Mouse (Mus musculus): ENCODE data around the gene Ciao2a.

Gene Ciao2a

GRCm38 (mm10) chr9:66160155-66160554 lies 33.7 kb downstream of the Ciao2a start:
- peak in 1 of 2 experiments; percentile 44 for DNase-seq (ENCODE audit: low spot score in 2 of 2)

- no peak for DNase-seq (ENCODE audit: low spot score in 2 of 2)
Observed at GRCm38 (mm10) chr9:66162995-66163394, 36.6 kb downstream of the Ciao2a start.

DNA sequence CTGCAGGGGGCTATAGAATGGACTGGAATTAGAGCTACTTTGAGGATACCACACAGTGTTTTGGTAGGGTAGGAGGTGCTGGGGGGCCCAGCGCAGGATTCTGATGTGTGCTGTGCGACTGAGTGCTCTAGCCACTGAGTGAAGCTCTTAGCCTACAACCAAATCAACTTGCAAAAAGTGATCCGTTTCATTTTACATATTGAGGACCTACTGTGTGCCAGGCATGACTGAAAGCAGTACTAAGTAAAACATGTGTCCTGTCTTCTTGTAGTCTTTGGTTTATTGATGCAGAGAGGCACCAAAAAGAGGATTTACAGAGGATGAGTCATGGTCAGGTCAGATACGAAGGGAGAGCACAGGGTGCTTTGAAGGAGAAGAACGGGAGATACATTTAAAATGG lies 40.8 kb downstream of the Ciao2a start:
- no peak for DNase-seq (ENCODE audit: low spot score in 2 of 2)

DNA sequence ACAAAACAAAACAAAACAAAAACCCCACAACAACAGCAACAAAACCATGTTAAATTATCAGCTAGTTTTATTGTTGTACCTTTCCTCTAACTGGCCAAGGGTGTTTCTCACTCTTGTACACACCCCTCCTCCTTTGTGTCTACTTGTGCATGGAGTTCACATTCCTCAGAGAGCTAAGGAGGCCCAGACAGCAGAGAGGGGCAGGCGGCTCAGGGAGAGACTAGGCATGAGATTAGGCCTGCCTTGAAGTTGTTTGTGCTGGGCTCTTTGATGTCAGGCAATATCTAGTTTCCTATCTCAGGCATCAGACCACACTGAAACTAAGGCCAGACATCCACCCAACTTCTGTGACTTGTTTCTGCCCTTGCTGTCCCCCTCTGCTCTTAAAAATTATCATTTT lies 41.8 kb downstream of the Ciao2a start:
- no peak for DNase-seq (ENCODE audit: low spot score in 2 of 2)

DNA sequence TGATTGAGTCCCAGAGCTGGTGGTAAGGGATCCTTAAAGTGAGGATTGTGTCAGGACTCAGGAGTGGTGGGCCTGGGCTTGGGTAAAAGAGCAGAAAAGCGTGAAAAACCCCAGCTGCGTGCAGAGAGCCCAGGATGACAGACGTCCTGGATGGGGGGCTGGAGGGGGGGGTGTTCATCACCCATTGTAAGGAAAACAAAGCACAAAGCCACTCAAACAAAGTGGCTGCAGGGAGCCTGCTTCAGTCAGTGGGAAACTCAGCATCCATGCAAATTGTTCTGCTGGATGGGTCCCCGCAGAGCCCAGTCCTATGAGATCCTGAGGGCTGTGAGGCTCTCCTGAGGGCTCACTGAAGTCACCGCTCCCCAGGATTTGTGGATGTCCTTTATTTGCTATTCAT lies 44.1 kb downstream of the Ciao2a start:
- DNase-seq (ENCODE audit: low spot score in 2 of 2) = no peak

DNA sequence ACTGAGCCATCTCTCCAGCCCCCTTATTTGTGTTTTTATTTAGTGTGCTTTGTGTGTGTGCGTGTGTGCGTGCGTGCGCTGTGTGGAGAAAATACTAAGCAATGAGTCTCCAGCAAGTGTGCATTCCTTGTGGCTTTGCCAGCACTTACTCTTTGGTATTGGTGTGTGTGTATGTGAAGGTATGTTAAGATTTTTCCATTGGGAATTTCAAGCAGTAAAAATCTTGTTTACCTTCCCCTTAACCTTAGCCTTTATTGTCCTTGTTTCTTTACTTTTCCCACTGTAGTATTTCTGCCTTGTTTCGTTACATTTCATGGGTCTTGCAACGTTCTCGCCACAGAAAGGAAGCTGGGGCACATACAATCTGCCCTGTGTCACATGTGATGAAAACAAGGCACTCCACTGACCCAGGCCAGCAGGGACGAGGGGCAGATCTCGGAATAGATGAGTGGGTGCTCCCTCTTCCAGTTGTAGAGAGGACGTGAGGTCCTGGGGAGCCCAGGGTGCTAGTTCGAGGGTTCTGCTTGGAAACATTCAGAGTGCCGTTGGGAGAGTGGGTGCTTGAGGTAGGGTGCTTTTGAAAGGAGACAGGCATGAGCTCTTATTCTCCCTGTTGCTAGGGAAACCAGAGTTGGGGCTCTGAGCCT lies 45.0 kb downstream of the Ciao2a start:
- DNase-seq (ENCODE audit: low spot score in 2 of 2) = no peak

- DNase-seq (ENCODE audit: low spot score in 2 of 2) = no peak
Observed at GRCm38 (mm10) chr9:66173316-66173855, 47.0 kb downstream of the Ciao2a start.

- no peak for DNase-seq (ENCODE audit: low spot score in 2 of 2)
Observed at GRCm38 (mm10) chr9:66174985-66175384, 48.6 kb downstream of the Ciao2a start.

DNA sequence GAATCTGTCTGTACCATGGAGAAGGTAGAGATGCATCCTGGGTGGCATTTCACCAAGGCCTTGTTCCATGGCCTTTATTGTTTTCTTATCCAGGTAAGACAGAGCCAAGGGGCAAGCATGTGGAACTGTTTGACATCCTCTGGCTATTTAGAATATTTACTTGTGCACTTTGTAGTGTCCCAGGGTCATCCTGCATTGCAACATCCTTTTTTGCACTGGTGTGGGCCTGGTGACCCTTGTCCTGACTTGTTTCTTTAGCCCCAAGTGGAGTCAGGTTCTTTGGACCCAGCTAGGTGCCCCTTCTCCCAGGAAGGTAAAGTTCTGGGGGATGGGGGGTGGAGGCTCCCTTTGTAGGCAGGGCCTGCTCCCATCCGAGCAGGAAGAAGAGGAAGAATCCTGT lies 51.6 kb downstream of the Ciao2a start:
- DNase-seq (ENCODE audit: low spot score in 2 of 2) = no peak

DNA sequence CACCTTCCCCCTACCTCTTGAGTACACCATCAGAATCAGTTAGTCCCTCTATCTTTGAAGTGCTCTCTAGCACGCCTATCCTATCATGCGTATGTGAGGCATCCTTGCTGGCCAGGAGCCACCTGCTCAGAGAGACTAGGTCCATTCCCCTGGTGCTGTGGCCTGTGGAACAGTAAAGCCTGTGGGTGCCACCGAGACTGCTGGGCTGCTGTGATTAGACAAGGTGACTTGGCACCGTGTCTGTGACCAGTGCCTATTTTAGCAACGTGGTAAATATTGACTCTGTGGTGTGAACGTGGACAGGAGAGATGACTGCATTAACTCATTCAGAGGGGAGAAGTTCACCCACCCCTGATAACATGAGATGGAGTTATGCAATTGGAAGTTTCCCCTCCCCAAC lies 53.4 kb downstream of the Ciao2a start:
- DNase-seq (ENCODE audit: low spot score in 2 of 2) = peak; percentile 75 to 77

DNA sequence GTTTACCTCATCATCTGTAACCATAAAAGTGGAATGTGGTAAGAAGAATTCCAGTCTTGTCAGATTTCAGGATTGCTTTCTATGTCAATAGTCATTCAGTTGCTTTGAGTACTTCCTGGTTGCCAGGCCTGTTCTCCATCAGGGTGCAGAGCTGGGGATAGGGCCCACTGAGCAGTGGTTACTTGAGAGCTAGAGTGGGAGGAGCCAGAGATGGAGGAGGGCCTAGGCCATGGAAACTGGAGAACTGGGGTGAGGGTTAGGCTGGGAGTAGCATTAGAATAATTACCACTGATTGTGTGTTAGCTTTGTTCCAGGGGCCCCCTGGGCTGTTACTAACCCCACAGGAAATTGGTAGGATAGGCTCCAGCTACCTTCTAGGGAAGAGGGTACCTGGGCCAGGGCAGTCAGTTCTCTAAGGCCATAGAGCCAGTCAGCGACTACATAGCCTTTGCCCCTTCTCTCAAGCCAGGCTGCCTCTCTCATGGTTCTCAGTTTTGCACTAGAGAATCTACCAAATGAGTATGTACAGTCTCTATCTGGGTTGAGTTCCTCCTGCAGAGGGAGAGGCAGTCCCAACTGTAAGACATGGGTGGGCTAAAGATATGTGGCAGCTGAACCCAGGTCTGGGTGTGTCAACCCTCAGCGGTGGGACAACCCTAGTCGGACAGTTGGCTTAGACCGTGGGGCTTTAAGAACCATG lies 54.9 kb downstream of the Ciao2a start:
- peak; percentile 67 to 73 for DNase-seq (ENCODE audit: low spot score in 2 of 2)

- DNase-seq (ENCODE audit: low spot score in 2 of 2) = peak; percentile 70 to 72
Observed at GRCm38 (mm10) chr9:66181826-66182678, 55.6 kb downstream of the Ciao2a start.

GRCm38 (mm10) chr9:66182679-66182993 lies 56.2 kb downstream of the Ciao2a start:
- peak in 1 of 2 experiments; percentile 35 for DNase-seq (ENCODE audit: low spot score in 2 of 2)

DNA sequence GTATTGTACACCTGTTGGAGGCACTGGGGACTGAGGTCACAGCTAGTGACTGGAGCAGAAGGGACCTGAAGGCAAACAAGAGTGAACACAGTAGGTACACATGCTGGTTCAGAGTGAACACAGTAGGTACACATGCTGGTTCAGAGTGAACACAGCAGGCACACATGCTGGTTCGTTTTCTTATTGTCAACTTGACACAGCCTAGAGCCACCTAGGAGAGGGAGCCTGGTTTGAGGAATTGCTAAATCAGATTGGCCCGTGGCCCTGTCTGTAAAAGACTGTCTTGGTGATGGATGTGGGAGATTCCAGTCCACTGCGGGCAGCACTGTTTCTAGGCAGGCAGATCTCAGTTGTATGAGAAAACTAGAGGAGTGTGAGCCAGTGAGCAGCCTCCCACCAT lies 56.6 kb downstream of the Ciao2a start:
- DNase-seq (ENCODE audit: low spot score in 2 of 2) = no peak

- DNase-seq (ENCODE audit: low spot score in 2 of 2) = no peak
Observed at GRCm38 (mm10) chr9:66184572-66184971, 58.2 kb downstream of the Ciao2a start.

- peak; percentile 50 to 76 for DNase-seq (ENCODE audit: low spot score in 2 of 2)
Observed at GRCm38 (mm10) chr9:66186426-66186825, 60.0 kb downstream of the Ciao2a start.

All from spleen, postnatal 4 days (tissue).